Mouse (Mus musculus) gastrocnemius, postnatal 14 days (tissue): ENCODE data around the gene Arhgef5. TPM values are rescaled to one million over a fixed set of nuclear protein-coding genes. Genes with fewer than 3 reads are reported as not detected.
"Not testable (repeated sequence)": the region's sequence is repeated elsewhere in the genome, so short reads cannot be mapped to it uniquely, and the experiment has no call there.

Experiments
- DNase-seq: peaks from one replicate; pipeline ENCODE4 v3.0.0; 2021; ENCODE audit warnings: mixed read lengths
- intact Hi-C: fragments of 180-260 bp; cut with DNase I; formaldehyde crosslinking; loops from one replicate; pipeline ENCODE4 v1.15.1; 2025; ENCODE audit warnings: low total_unique reads
- long read RNA-seq, 2 experiments: library from polyadenylated mRNA; stranded (forward); transcript quantifications; one replicate each; pipeline ENCODE4 v2.0.0; 2021
- total RNA-seq, 2 experiments: library from RNA; stranded (reverse); gene quantifications; 2 replicates each; pipeline ENCODE4 v1.2.3; 2021

Arhgef5 gene
- 1 to 10 TPM; 4.8 to 4.9 TPM for total RNA-seq
- long read RNA-seq, experiment 1, full-length matches to known transcripts, result 2 of 4 reads
- long read RNA-seq, experiment 1, partial matches to known transcripts, result 0 of 4 reads
- long read RNA-seq, experiment 1, other reads (novel, unspliced or antisense), result 2 of 4 reads
- long read RNA-seq, experiment 2, full-length matches to known transcripts, result 3 of 7 reads
- long read RNA-seq, experiment 2, partial matches to known transcripts, result 3 of 7 reads
- long read RNA-seq, experiment 2, other reads (novel, unspliced or antisense), result 1 of 7 reads

- intact Hi-C loops, result no loop called here
- DNase-seq, result peak; percentile 11
Observed at GRCm38 (mm10) chr6:43265363-43266041, at the start of gene Arhgef5. Gene Arhgef5 (plus strand): TSS chr6:43265582.

- DNase-seq, intact Hi-C loops: not testable (repeated sequence)
Observed at GRCm38 (mm10) chr6:43231255-43231654, 34.1 kb upstream of the Arhgef5 start, which contains the start of gene Olfr47. Gene Olfr47 (plus strand): TSS chr6:43231529.

- no peak for DNase-seq
- intact Hi-C loops, result no loop called here
Observed at GRCm38 (mm10) chr6:43242061-43242460, 23.3 kb upstream of the Arhgef5 start.

GRCm38 (mm10) chr6:43247396-43247795 lies 18.0 kb upstream of the Arhgef5 start:
- no peak for DNase-seq
- intact Hi-C loops, result no loop called here

- intact Hi-C loops, result no loop called here
- no peak for DNase-seq
Observed at GRCm38 (mm10) chr6:43252994-43253393, 12.4 kb upstream of the Arhgef5 start.

- intact Hi-C loops, result no loop called here
- no peak for DNase-seq
Observed at GRCm38 (mm10) chr6:43254193-43254926, 11.0 kb upstream of the Arhgef5 start.

GRCm38 (mm10) chr6:43260756-43261155 lies 4.6 kb upstream of the Arhgef5 start:
- DNase-seq, result no peak
- intact Hi-C loops, result no loop called here

- intact Hi-C loops, result no loop called here
- no peak for DNase-seq
Observed at GRCm38 (mm10) chr6:43266356-43266755, 974 bp downstream of the Arhgef5 start.

GRCm38 (mm10) chr6:43272597-43272996 lies 7.2 kb downstream of the Arhgef5 start:
- DNase-seq, result no peak
- intact Hi-C loops, result no loop called here

- intact Hi-C loops, result no loop called here
- no peak for DNase-seq
Observed at GRCm38 (mm10) chr6:43274123-43274522, 8.7 kb downstream of the Arhgef5 start.

- DNase-seq, result no peak
- intact Hi-C loops, result no loop called here
Observed at GRCm38 (mm10) chr6:43278247-43278646, 12.9 kb downstream of the Arhgef5 start.

- no peak for DNase-seq
- intact Hi-C loops, result no loop called here
Observed at GRCm38 (mm10) chr6:43280481-43280880, 15.1 kb downstream of the Arhgef5 start.

- no peak for DNase-seq
- intact Hi-C loops, result loop anchor here (5.0 kb wide), 1 partner anchor 35 kb away; no protein-coding TSS in a partner anchor
Observed at GRCm38 (mm10) chr6:43292041-43292440, 26.7 kb downstream of the Arhgef5 start.

GRCm38 (mm10) chr6:43292471-43293076 lies 27.2 kb downstream of the Arhgef5 start:
- intact Hi-C loops, result loop anchor here (5.0 kb wide), 1 partner anchor 35 kb away; no protein-coding TSS in a partner anchor
- DNase-seq, result no peak

GRCm38 (mm10) chr6:43293175-43293574 lies 27.8 kb downstream of the Arhgef5 start:
- DNase-seq, result no peak
- intact Hi-C loops, result loop anchor here (5.0 kb wide), 1 partner anchor 36 kb away; no protein-coding TSS in a partner anchor

- no peak for DNase-seq
- intact Hi-C loops, result no loop called here
Observed at GRCm38 (mm10) chr6:43295908-43296307, 30.5 kb downstream of the Arhgef5 start.

GRCm38 (mm10) chr6:43296798-43297507 lies 31.6 kb downstream of the Arhgef5 start:
- intact Hi-C loops, result no loop called here
- no peak for DNase-seq

- intact Hi-C loops, result no loop called here
- DNase-seq, result no peak
Observed at GRCm38 (mm10) chr6:43297508-43297850, 32.1 kb downstream of the Arhgef5 start.

GRCm38 (mm10) chr6:43309454-43309853 lies 44.1 kb downstream of the Arhgef5 start, which contains the start of gene Nobox:
Gene Nobox (minus strand): TSS chr6:43309554.
- intact Hi-C loops, result no loop called here
- no peak for DNase-seq
